ENCODE assay signal across 8 mouse cellular contexts in genomic region chr7:19160115-19160514, GRCm38 (mm10). TPM values are rescaled to one million over a fixed set of nuclear protein-coding genes. Genes with fewer than 3 reads are reported as not detected.
A peak's percentile ranks its signal among the peaks of the same experiment; 100 is the strongest.
DNase-seq lines count a peak whose midpoint lies in the region; ATAC-seq lines count a peak whose summit lies in the region.

No protein-coding gene starts in this region.

- H3K4me1 ChIP-seq in liver, embryonic 13.5 days (replicated peaks): peaks cover 54% of the 10 kb centered on the region
- peaks cover 29% of the 10 kb centered on the region for H3K4me1 ChIP-seq in stomach, embryonic 16.5 days (ENCODE audit: control insufficient read depth, insufficient read depth, low read length)

- 2% methylated on average over 20 of the region's 20 CpGs for WGBS in liver, embryonic 13.5 days (ENCODE audit: insufficient replicate concordance)
- 1% methylated on average over 20 of the region's 20 CpGs for WGBS in stomach, embryonic 16.5 days

- peak overlapping the region; percentile 76 for H3K4me2 ChIP-seq in liver, embryonic 13.5 days
- peak overlapping the region; percentile 77 for H3K4me2 ChIP-seq in stomach, embryonic 16.5 days (ENCODE audit: low read depth, low read length)

- no peaks in the 10 kb centered on the region; the same call in 1 of the 2 replicates for H3K36me3 ChIP-seq in liver, embryonic 13.5 days
- no peaks in the 10 kb centered on the region for H3K36me3 ChIP-seq in stomach, embryonic 16.5 days (ENCODE audit: control insufficient read depth, insufficient read depth, low read length)

- H3K4me3 ChIP-seq in liver, embryonic 13.5 days (replicated peaks): peak overlapping the region; percentile 48
- peak overlapping the region; percentile 48 for H3K4me3 ChIP-seq in stomach, embryonic 16.5 days (replicated peaks; ENCODE audit: low read length)

- H3K9ac ChIP-seq in liver, embryonic 13.5 days: peak overlapping the region; percentile 55
- peak overlapping the region; percentile 70 for H3K9ac ChIP-seq in stomach, embryonic 16.5 days (ENCODE audit: low read length)

- peaks cover 55% of the 10 kb centered on the region for H3K27me3 ChIP-seq in liver, embryonic 13.5 days
- H3K27me3 ChIP-seq in stomach, embryonic 16.5 days (ENCODE audit: control insufficient read depth, insufficient read depth, low read length): no peaks in the 10 kb centered on the region; the same call in 1 of the 2 replicates

- no peaks in the 10 kb centered on the region for H3K9me3 ChIP-seq in liver, embryonic 13.5 days (replicated peaks)
- H3K9me3 ChIP-seq in stomach, embryonic 16.5 days (replicated peaks; ENCODE audit: control insufficient read depth, low read length): no peaks in the 10 kb centered on the region

- DNase-seq in adrenal gland, postnatal 10 days: peak; percentile 52
- no peak for DNase-seq in adrenal gland, postnatal 25 days
- DNase-seq in CD4-positive helper T cell, adult 2 months (ENCODE audit: low read depth, low spot score): peak; percentile 35
- no peak for DNase-seq in liver, embryonic 13.5 days
- DNase-seq in urinary bladder, postnatal 14 days (ENCODE audit: low spot score): no peak
- DNase-seq in frontal cortex, postnatal 25 days (ENCODE audit: low spot score in 2 of 2): no peak

- ATAC-seq in granulocyte monocyte progenitor cell, adult 5-6 weeks (replicated peaks; ENCODE audit: poor library complexity, severe bottlenecking): peak; percentile 31
- peak; percentile 60; the same call in 1 of the 2 replicates for ATAC-seq in liver, embryonic 13.5 days (ENCODE audit: low read depth)
- ATAC-seq in stomach, embryonic 16.5 days (ENCODE audit: insufficient read depth, low FRiP score): peak; percentile 60; the same call in 1 of the 2 replicates

- H3K27ac ChIP-seq in liver, embryonic 13.5 days: no peak overlapping the region
- no peak overlapping the region for H3K27ac ChIP-seq in stomach, embryonic 16.5 days (ENCODE audit: low read length)

RNA-seq across cellular contexts. Expression of gene Gipr, which starts 5.8 kb away (rescaled TPM):
- total RNA-seq in adrenal gland, postnatal 10 days (2021): under 1 TPM; 0.75 to 0.94 TPM
- total RNA-seq in adrenal gland, postnatal 25 days (2021): 0.27 and 0.43 TPM in 2 replicates
- total RNA-seq in granulocyte monocyte progenitor cell, adult 5-6 weeks (2014; fragmentation: Nextera tagmentation): not detected in 2 replicates
- total RNA-seq in granulocyte monocyte progenitor cell, adult 5-6 weeks (2017): 0.26 TPM in 1 of 2 replicates, not detected in the other
- 0.17 and 0.28 TPM in 2 replicates for polyA plus RNA-seq in liver, embryonic 13.5 days (2015; fragmentation: Nextera tagmentation; extraction: Ambion mirVana)
- polyA plus RNA-seq in stomach, embryonic 16.5 days (2015; fragmentation: Nextera tagmentation; extraction: Ambion mirVana): 1.6 and 2.4 TPM in 2 replicates

RNA-seq across cellular contexts. Expression of gene Snrpd2, which starts 10.6 kb away (rescaled TPM):
- total RNA-seq in adrenal gland, postnatal 10 days (2021): 10 to 100 TPM; 90.1 to 91.2 TPM
- total RNA-seq in adrenal gland, postnatal 25 days (2021): 90.5 and 99.0 TPM in 2 replicates
- 91.5 and 121 TPM in 2 replicates for total RNA-seq in granulocyte monocyte progenitor cell, adult 5-6 weeks (2014; fragmentation: Nextera tagmentation)
- 83.2 and 158 TPM in 2 replicates for total RNA-seq in granulocyte monocyte progenitor cell, adult 5-6 weeks (2017)
- 85.9 and 89.4 TPM in 2 replicates for polyA plus RNA-seq in liver, embryonic 13.5 days (2015; fragmentation: Nextera tagmentation; extraction: Ambion mirVana)
- 123 and 136 TPM in 2 replicates for polyA plus RNA-seq in stomach, embryonic 16.5 days (2015; fragmentation: Nextera tagmentation; extraction: Ambion mirVana)

RNA-seq across cellular contexts. Expression of gene Qpctl, which starts 11.0 kb away (rescaled TPM):
- total RNA-seq in adrenal gland, postnatal 10 days (2021): 10 to 100 TPM; 12.5 to 12.6 TPM
- 15.4 and 20.3 TPM in 2 replicates for total RNA-seq in adrenal gland, postnatal 25 days (2021)
- total RNA-seq in granulocyte monocyte progenitor cell, adult 5-6 weeks (2014; fragmentation: Nextera tagmentation): 4.2 and 12.0 TPM in 2 replicates
- total RNA-seq in granulocyte monocyte progenitor cell, adult 5-6 weeks (2017): 4.9 and 5.0 TPM in 2 replicates
- polyA plus RNA-seq in liver, embryonic 13.5 days (2015; fragmentation: Nextera tagmentation; extraction: Ambion mirVana): 4.0 and 4.3 TPM in 2 replicates
- 14.1 and 14.8 TPM in 2 replicates for polyA plus RNA-seq in stomach, embryonic 16.5 days (2015; fragmentation: Nextera tagmentation; extraction: Ambion mirVana)

RNA-seq across cellular contexts. Expression of gene Eml2, which starts 16.1 kb away (rescaled TPM):
- 10 to 100 TPM; 37.7 to 41.0 TPM for total RNA-seq in adrenal gland, postnatal 10 days (2021)
- 36.3 and 66.2 TPM in 2 replicates for total RNA-seq in adrenal gland, postnatal 25 days (2021)
- 4.1 and 18.1 TPM in 2 replicates for total RNA-seq in granulocyte monocyte progenitor cell, adult 5-6 weeks (2014; fragmentation: Nextera tagmentation)
- total RNA-seq in granulocyte monocyte progenitor cell, adult 5-6 weeks (2017): 10.4 and 22.7 TPM in 2 replicates
- polyA plus RNA-seq in liver, embryonic 13.5 days (2015; fragmentation: Nextera tagmentation; extraction: Ambion mirVana): 3.6 and 4.4 TPM in 2 replicates
- polyA plus RNA-seq in stomach, embryonic 16.5 days (2015; fragmentation: Nextera tagmentation; extraction: Ambion mirVana): 10.9 and 11.4 TPM in 2 replicates

RNA-seq across cellular contexts. Expression of gene Fbxo46, which starts 40.5 kb away (rescaled TPM):
- 10 to 100 TPM; 10.7 to 11.1 TPM for total RNA-seq in adrenal gland, postnatal 10 days (2021)
- 11.7 and 15.1 TPM in 2 replicates for total RNA-seq in adrenal gland, postnatal 25 days (2021)
- total RNA-seq in granulocyte monocyte progenitor cell, adult 5-6 weeks (2014; fragmentation: Nextera tagmentation): 3.1 and 4.9 TPM in 2 replicates
- 4.7 and 5.4 TPM in 2 replicates for total RNA-seq in granulocyte monocyte progenitor cell, adult 5-6 weeks (2017)
- polyA plus RNA-seq in liver, embryonic 13.5 days (2015; fragmentation: Nextera tagmentation; extraction: Ambion mirVana): 5.6 and 6.4 TPM in 2 replicates
- 13.5 and 15.3 TPM in 2 replicates for polyA plus RNA-seq in stomach, embryonic 16.5 days (2015; fragmentation: Nextera tagmentation; extraction: Ambion mirVana)

Comparison
In these comparisons a context has a peak if more than half of its experiments do, and no peak if none do; other contexts are left out.
1. DNase-seq: peak in adrenal gland, postnatal 10 days (single experiment) and CD4-positive helper T cell, adult 2 months (single experiment); none in adrenal gland, postnatal 25 days (single experiment), liver, embryonic 13.5 days (single experiment), urinary bladder, postnatal 14 days (single experiment) and frontal cortex, postnatal 25 days (0 of 2).
2. Peak in every context shown above with its lines, with median percentiles within 50 percentile points of each other: ATAC-seq.